Mouse (Mus musculus): ENCODE measurements around the gene Abl1. TPM values are rescaled to one million over a fixed set of nuclear protein-coding genes. Genes with fewer than 3 reads are reported as not detected.
"Not testable (repeated sequence)": the region's sequence is repeated elsewhere in the genome, so short reads cannot be mapped to it uniquely, and the experiment has no call there.

Abl1 gene
- polyA plus RNA-seq, 1 experiment from 2014 or later, result 40.1 TPM

DNA sequence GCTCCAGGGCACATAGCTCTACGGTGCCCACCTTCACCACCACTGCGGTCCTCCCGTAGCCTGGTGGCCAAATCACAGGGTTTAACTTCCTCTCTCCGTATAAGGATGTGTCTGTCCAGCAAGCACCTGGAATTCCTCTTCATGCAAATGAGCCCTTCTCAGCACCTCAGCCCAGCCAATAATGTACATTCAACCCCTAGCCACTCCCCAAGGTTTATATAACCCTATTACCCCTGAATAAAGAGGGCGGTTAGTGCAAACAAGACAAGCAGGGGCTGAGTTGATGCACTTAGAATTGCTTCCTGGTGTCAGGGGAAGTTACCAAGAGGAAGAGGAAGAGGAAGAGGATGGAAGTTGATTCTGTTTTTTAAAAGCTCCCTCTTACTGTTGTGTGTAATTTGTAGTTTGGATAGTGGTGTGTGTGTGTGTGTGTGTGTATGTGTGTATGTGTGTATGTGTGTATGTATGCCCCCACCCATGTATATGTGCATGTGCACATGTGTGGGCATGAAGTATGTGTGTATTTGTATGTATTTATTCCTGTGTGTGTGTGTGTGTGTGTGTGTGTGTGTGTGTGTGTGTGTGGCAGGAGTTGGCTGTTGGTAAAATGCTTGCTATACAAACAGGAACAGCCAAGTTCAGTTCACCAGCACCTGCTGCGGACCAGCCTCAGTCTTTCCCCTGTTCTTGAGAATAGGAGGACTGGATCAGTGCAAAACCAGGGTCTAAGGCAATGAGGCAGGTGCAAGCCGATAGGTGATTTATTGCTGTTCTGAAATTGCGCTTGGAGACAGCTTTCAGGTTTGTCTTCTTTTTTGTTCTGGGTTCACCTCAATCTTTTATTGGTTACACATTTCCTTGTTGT, 25.0 kb upstream of the Abl1 start:
- Histone ChIP-seq H3K27me3 (peaks cover 17% of the 10 kb centered on the region; the same call in 1 of the 2 replicates), H3K4me1 (no peaks in the 10 kb centered on the region), H3K27ac (no peak overlapping the region), H3K4me3 (no peak overlapping the region), H3K9me3 (no peaks in the 10 kb centered on the region), H3K36me3 (no peaks in the 10 kb centered on the region), H3K4me2 (no peak overlapping the region), H3K9ac (no peak overlapping the region)
- 48% methylated on average over 8 of the region's 8 CpGs for WGBS
- no peak for ATAC-seq (ENCODE audit: insufficient number of reproducible peaks, low FRiP score, low TSS enrichment, low read depth)

DNA sequence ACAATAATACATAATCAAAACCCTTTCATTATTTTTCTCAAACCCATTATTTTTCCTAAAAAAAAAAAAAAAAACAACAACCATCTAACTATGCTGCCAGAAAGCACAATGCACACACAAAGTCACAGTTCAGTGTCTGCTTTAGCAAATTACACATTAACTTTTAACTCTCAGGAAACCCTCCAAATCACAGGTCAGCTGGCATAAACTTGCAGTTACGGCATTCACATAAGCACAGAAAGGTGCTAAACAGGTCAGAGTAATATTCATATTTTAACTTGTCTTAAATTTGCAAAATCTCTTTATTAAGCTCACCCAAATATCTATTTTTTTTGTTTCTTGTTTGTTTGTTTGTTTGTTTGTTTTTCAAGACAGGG, 24.4 kb upstream of the Abl1 start:
- no peaks in the 10 kb centered on the region for H3K4me1 ChIP-seq
- H3K27me3 ChIP-seq, result peaks cover 15% of the 10 kb centered on the region; the same call in 1 of the 2 replicates
- H3K4me3 ChIP-seq, result no peak overlapping the region
- H3K9me3 ChIP-seq, result no peaks in the 10 kb centered on the region
- H3K27ac ChIP-seq, result no peak overlapping the region
- no peak overlapping the region for H3K4me2 ChIP-seq
- H3K9ac ChIP-seq, result no peak overlapping the region
- 81% methylated on average over 1 of the region's 1 CpGs for WGBS
- no peak for ATAC-seq (ENCODE audit: insufficient number of reproducible peaks, low FRiP score, low TSS enrichment, low read depth)
- no peaks in the 10 kb centered on the region for H3K36me3 ChIP-seq

- Histone ChIP-seq H3K4me3 (no peak overlapping the region), H3K27ac (no peak overlapping the region), H3K36me3 (peaks cover 4% of the 10 kb centered on the region; the same call in 1 of the 2 replicates), H3K27me3 (no peaks in the 10 kb centered on the region), H3K9ac (no peak overlapping the region), H3K9me3 (no peaks in the 10 kb centered on the region), H3K4me2 (no peak overlapping the region), H3K4me1 (peaks cover 7% of the 10 kb centered on the region; the same call in 1 of the 2 replicates)
- WGBS, result 25% methylated on average over 4 of the region's 4 CpGs
- ATAC-seq (ENCODE audit: insufficient number of reproducible peaks, low FRiP score, low TSS enrichment, low read depth), result no peak
Observed at GRCm38 (mm10) chr2:31667332-31667731, 20.8 kb upstream of the Abl1 start.

- under 1% methylated on average over 27 of the region's 27 CpGs for WGBS
Observed at GRCm38 (mm10) chr2:31670551-31671035, 17.6 kb upstream of the Abl1 start, which contains the start of gene Exosc2. Gene Exosc2, plus strand, starts transcription at chr2:31670715.

DNA sequence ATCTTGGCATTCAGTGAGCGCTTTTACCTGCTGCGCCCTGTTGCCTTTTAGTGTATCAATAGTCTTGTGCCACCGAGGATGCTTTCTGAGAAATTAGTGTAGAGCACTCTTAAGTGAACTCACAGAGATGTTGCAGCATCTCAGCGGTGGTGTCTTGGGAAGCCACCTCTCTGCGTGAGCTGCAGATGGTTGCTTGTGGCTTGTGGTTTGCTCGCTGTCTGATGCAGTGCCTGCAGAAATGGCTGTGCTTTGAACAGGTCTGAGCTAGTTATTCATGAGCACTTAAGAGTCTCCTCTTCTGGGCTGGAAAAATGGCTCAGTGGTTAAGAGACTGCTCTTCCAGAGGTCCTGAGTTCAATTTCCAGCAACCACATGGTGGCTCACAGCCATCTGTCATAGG, 9.5 kb upstream of the Abl1 start:
- no peak overlapping the region for H3K9ac ChIP-seq
- peaks cover 70% of the 10 kb centered on the region for H3K36me3 ChIP-seq
- no peaks in the 10 kb centered on the region for H3K4me1 ChIP-seq
- no peak overlapping the region for H3K27ac ChIP-seq
- no peak for ATAC-seq (ENCODE audit: insufficient number of reproducible peaks, low FRiP score, low TSS enrichment, low read depth)
- H3K27me3 ChIP-seq, result no peaks in the 10 kb centered on the region
- no peaks in the 10 kb centered on the region for H3K9me3 ChIP-seq
- H3K4me2 ChIP-seq, result no peak overlapping the region
- WGBS, result 93% methylated on average over 6 of the region's 6 CpGs
- H3K4me3 ChIP-seq, result no peak overlapping the region

More at GRCm38 (mm10) chr2:31670551-31671035, 17.6 kb upstream of the Abl1 start, which contains the start of gene Exosc2:
- no peaks in the 10 kb centered on the region for H3K27me3 ChIP-seq
- peak within 1 kb of the TSS; percentile 89 for H3K27ac ChIP-seq
- peak; percentile 97 for ATAC-seq (ENCODE audit: insufficient number of reproducible peaks, low FRiP score, low TSS enrichment, low read depth)
- peak within 1 kb of the TSS; percentile 64 for H3K4me2 ChIP-seq
- peak within 1 kb of the TSS; percentile 47 for H3K9ac ChIP-seq
- H3K4me1 ChIP-seq, result peaks cover 11% of the 10 kb centered on the region; the same call in 1 of the 2 replicates
- H3K9me3 ChIP-seq, result no peaks in the 10 kb centered on the region
- peak within 1 kb of the TSS; percentile 75 for H3K4me3 ChIP-seq
- peaks cover 33% of the 10 kb centered on the region for H3K36me3 ChIP-seq

GRCm38 (mm10) chr2:31681051-31681707, 7.0 kb upstream of the Abl1 start:
- 87% methylated on average over 15 of the region's 15 CpGs for WGBS
- not testable (repeated sequence) for H3K4me2 ChIP-seq; H3K4me3 ChIP-seq; H3K9me3 ChIP-seq; H3K27ac ChIP-seq; H3K4me1 ChIP-seq; H3K9ac ChIP-seq; ATAC-seq (ENCODE audit: insufficient number of reproducible peaks, low FRiP score, low TSS enrichment, low read depth); H3K27me3 ChIP-seq
- H3K36me3 ChIP-seq, result peaks cover 44% of the 10 kb centered on the region

GRCm38 (mm10) chr2:31681731-31682235, 6.4 kb upstream of the Abl1 start:
- H3K9ac ChIP-seq, result no peak overlapping the region
- no peak overlapping the region for H3K4me3 ChIP-seq
- peaks cover 38% of the 10 kb centered on the region for H3K36me3 ChIP-seq
- H3K27ac ChIP-seq, result no peak overlapping the region
- no peaks in the 10 kb centered on the region for H3K4me1 ChIP-seq
- no peaks in the 10 kb centered on the region for H3K27me3 ChIP-seq
- no peak for ATAC-seq (ENCODE audit: insufficient number of reproducible peaks, low FRiP score, low TSS enrichment, low read depth)
- H3K9me3 ChIP-seq, result no peaks in the 10 kb centered on the region
- no peak overlapping the region for H3K4me2 ChIP-seq
- 84% methylated on average over 6 of the region's 6 CpGs for WGBS

DNA sequence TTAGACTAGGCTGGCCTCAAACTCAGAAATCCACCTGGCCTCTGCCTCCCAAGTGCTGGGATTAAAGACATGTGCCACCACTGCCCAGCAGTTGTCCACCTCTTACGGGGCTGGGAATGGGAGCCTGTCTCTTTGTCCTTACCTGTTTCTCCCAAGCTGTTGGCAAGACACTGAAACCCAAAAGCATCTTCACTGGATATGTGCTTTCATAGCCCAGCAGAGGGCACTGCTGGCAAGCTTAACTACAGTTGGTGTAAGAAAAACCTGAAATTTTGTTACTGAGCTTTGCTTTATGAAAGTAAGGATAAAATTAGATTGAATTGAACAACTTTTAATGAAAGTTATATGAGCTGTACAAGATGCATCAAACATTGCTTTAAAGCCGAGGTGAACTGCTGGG, 4.5 kb upstream of the Abl1 start:
- no peaks in the 10 kb centered on the region for H3K27me3 ChIP-seq
- peaks cover 24% of the 10 kb centered on the region for H3K36me3 ChIP-seq
- 25% methylated on average over 2 of the region's 2 CpGs for WGBS
- H3K27ac ChIP-seq, result no peak overlapping the region
- H3K4me2 ChIP-seq, result no peak overlapping the region
- no peak for ATAC-seq (ENCODE audit: insufficient number of reproducible peaks, low FRiP score, low TSS enrichment, low read depth)
- H3K4me1 ChIP-seq, result 0 out of 2 replicates have a peak, but pooled peaks cover 4% of the 10 kb centered on the region
- H3K9ac ChIP-seq, result no peak overlapping the region
- H3K9me3 ChIP-seq, result no peaks in the 10 kb centered on the region
- no peak overlapping the region for H3K4me3 ChIP-seq

- H3K36me3 ChIP-seq, result peaks cover 2% of the 10 kb centered on the region; the same call in 1 of the 2 replicates
- H3K9me3 ChIP-seq, result no peaks in the 10 kb centered on the region
- H3K9ac ChIP-seq, result peak overlapping the region; percentile 95
- no peaks in the 10 kb centered on the region for H3K27me3 ChIP-seq
- H3K27ac ChIP-seq, result peak overlapping the region; percentile 96
- peak overlapping the region; percentile 95 for H3K4me3 ChIP-seq
- peaks cover 23% of the 10 kb centered on the region for H3K4me1 ChIP-seq
- under 1% methylated on average over 12 of the region's 12 CpGs for WGBS
- no peak for ATAC-seq (ENCODE audit: insufficient number of reproducible peaks, low FRiP score, low TSS enrichment, low read depth)
- H3K4me2 ChIP-seq, result peak overlapping the region; percentile 73
Observed at GRCm38 (mm10) chr2:31689045-31689444, 869 bp downstream of the Abl1 start.

DNA sequence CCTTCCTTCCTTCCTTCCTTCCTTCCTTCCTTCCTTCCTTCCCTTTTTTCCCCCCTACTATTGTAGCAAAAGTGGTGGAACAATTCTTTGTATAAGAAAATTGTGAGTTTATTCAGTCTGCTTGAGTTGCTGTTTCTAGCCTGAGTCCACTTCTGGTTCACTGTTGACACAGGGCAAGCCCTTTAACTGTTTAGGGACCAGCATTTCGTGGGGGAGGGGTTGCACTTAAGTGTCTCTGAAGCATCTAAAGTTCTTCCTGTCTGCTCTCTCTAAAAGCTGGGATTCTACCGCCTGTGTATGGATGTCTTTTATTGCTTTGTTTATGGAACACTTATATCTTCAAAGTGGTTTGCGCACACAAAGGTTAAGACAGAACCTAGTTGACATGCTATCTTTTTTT, 1.9 kb downstream of the Abl1 start:
- H3K4me3 ChIP-seq, result peak overlapping the region; percentile 95
- no peaks in the 10 kb centered on the region for H3K9me3 ChIP-seq
- H3K27ac ChIP-seq, result no peak overlapping the region
- no peak overlapping the region for H3K9ac ChIP-seq
- ATAC-seq (ENCODE audit: insufficient number of reproducible peaks, low FRiP score, low TSS enrichment, low read depth), result no peak
- peaks cover 2% of the 10 kb centered on the region; the same call in 1 of the 2 replicates for H3K36me3 ChIP-seq
- peaks cover 23% of the 10 kb centered on the region for H3K4me1 ChIP-seq
- 36% methylated on average over 3 of the region's 3 CpGs for WGBS
- no peaks in the 10 kb centered on the region for H3K27me3 ChIP-seq
- peak overlapping the region; percentile 73 for H3K4me2 ChIP-seq

- Histone ChIP-seq H3K9ac (no peak overlapping the region), H3K9me3 (no peaks in the 10 kb centered on the region), H3K27me3 (no peaks in the 10 kb centered on the region), H3K4me2 (no peak overlapping the region), H3K4me1 (no peaks in the 10 kb centered on the region), H3K4me3 (no peak overlapping the region), H3K27ac (no peak overlapping the region), H3K36me3 (peaks cover 28% of the 10 kb centered on the region)
- no peak for ATAC-seq (ENCODE audit: insufficient number of reproducible peaks, low FRiP score, low TSS enrichment, low read depth)
Observed at GRCm38 (mm10) chr2:31698209-31698608, 10.0 kb downstream of the Abl1 start.
